Mouse (Mus musculus) embryonic facial prominence, embryonic 11.5 days (tissue): ENCODE data around the gene Dda1. TPM values are rescaled to one million over a fixed set of nuclear protein-coding genes. Genes with fewer than 3 reads are reported as not detected.
A peak's percentile ranks its signal among the peaks of the same experiment; 100 is the strongest.

ENCODE experiments used
- ATAC-seq: fragments of 200-750 bp; cut with Nextera tagmentation; replicated peaks from 2 replicates; pipeline ENCODE4 v1.8.0; 2017; ENCODE audit warnings: low read depth; ENCODE audit not compliant: insufficient number of reproducible peaks, low FRiP score, low TSS enrichment
- DNase-seq: peaks from one replicate; pipeline ENCODE4 v3.0.0-alpha.2; 2015; ENCODE audit warnings: low spot score
- H3K27ac ChIP-seq: fragments of 300-500 bp; sonication (generic); replicated peaks from 2 replicates; pipeline ENCODE4 v1.5.1; 2014; ENCODE audit warnings: mild to moderate bottlenecking, low read depth, low read length, control low read depth
- H3K27me3 ChIP-seq: fragments of 300-500 bp; sonication (generic); 2 replicates; pipeline ENCODE4 v1.6.1; 2014; ENCODE audit warnings: mild to moderate bottlenecking, low read length, moderate library complexity, mixed read lengths; ENCODE audit not compliant: control insufficient read depth, insufficient read depth
- H3K36me3 ChIP-seq: fragments of 300-500 bp; sonication (generic); replicated peaks from 2 replicates; pipeline ENCODE4 v1.6.1; 2014; ENCODE audit warnings: low read depth, mild to moderate bottlenecking, low read length, moderate library complexity, mixed read lengths; ENCODE audit not compliant: control insufficient read depth, insufficient read depth
- H3K4me1 ChIP-seq: fragments of 300-500 bp; sonication (generic); 2 replicates; pipeline ENCODE4 v1.6.1; 2014; ENCODE audit warnings: low read length, mixed read lengths; ENCODE audit not compliant: control insufficient read depth, insufficient read depth
- H3K4me2 ChIP-seq: fragments of 300-500 bp; sonication (generic); 2 replicates; pipeline ENCODE4 v1.6.1; 2014; ENCODE audit warnings: low read depth, mild to moderate bottlenecking, control low read depth, low read length, moderate library complexity
- H3K4me3 ChIP-seq: fragments of 300-500 bp; sonication (generic); 2 replicates; pipeline ENCODE4 v1.5.1; 2014; ENCODE audit warnings: low read depth, low read length, control low read depth
- H3K9ac ChIP-seq: fragments of 300-500 bp; sonication (generic); replicated peaks from 2 replicates; pipeline ENCODE4 v1.6.1; 2014; ENCODE audit warnings: mild to moderate bottlenecking, control low read depth, low read length
- H3K9me3 ChIP-seq: fragments of 300-500 bp; sonication (generic); replicated peaks from 2 replicates; pipeline ENCODE4 v1.6.1; 2016; ENCODE audit warnings: mild to moderate bottlenecking, low read length, inconsistent platforms, mixed read lengths; ENCODE audit not compliant: control insufficient read depth
- WGBS: fragments of 180-500 bp; shearing (Covaris S2); extraction: QIAGEN DNeasy Blood & Tissue Kit; methylation state at CpG from one replicate; pipeline ENCODE4 v1.1.7; 2014; 5-methylcytosine and 5-hydroxymethylcytosine counted together
- polyA plus RNA-seq: library from polyadenylated mRNA; unstranded; fragments of >200 nt; fragmentation: Nextera tagmentation; extraction: Ambion mirVana; gene quantifications from 2 replicates; pipeline ENCODE4 v1.2.1, GENCODE M21; 2014

The Dda1 gene
- polyA plus RNA-seq, 1 experiment from 2014 or later: 105 TPM

DNA sequence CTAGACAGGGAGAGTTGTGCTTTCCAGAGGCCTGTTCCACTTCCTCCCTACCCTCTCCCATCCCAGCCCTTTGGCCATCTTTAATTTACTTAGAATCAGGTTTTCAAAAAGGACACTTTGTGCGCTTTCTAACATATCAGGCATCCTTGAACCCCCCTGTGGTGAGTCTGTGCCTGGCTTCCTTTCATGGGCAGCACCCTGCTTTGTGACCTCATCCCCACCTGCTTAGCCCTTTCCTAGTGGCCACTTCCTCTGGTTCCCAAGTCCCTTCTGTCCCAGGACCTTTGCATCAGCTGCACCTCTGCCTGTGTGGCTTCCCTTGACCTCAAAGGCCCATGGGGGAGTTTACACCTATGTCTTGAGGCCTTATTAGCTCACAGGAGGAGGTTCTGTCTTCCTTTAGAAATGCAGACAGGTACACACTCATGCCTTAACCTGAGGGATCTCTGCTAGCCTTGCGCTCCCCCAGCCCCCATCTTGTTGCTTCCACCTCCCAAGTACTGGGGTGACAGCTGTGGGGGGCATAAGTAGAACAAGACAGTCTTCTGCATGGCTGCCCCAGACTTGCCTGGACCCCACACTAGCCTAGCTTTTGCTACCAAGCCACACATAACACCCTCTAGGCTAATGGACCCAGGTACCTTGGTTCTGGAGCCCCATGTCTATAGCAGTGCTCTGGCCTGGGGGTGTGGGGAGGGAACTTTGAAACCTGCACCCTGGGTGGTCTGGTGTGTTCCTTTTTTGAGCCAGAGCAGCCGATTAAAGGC, 1.3 kb downstream of the Dda1 start:
- no peak for ATAC-seq
- peak overlapping the region; percentile 82 for H3K4me3 ChIP-seq
- no peaks in the 10 kb centered on the region for H3K9me3 ChIP-seq
- H3K9ac ChIP-seq: peak overlapping the region; percentile 75
- no peaks in the 10 kb centered on the region for H3K27me3 ChIP-seq
- peaks cover 7% of the 10 kb centered on the region; the same call in 1 of the 2 replicates for H3K4me1 ChIP-seq
- peak overlapping the region; percentile 67 for H3K4me2 ChIP-seq
- no peak for DNase-seq
- H3K36me3 ChIP-seq: peaks cover 9% of the 10 kb centered on the region; the same call in 1 of the 2 replicates
- WGBS: 90% methylated on average over 3 of the region's 3 CpGs
- no peak overlapping the region for H3K27ac ChIP-seq

DNA sequence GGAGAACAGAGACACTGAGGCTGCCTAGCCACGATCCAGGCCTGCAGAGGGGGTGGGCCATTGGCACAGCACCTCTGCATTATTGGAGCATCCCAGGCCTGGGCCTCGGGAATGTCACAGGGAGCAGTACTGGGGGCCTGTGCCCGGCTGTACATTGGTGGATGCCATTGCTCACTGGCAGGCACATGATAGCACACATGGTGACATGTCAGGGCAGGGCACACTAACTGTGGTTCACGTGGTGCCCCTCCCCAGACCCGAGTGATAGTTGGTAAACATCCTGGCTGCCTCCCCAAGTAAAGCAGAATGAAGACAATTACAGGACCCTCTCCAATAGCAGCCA, 1.9 kb downstream of the Dda1 start:
- Histone ChIP-seq H3K36me3 (peaks cover 9% of the 10 kb centered on the region; the same call in 1 of the 2 replicates), H3K4me1 (peaks cover 7% of the 10 kb centered on the region; the same call in 1 of the 2 replicates), H3K9me3 (no peaks in the 10 kb centered on the region), H3K4me2 (no peak overlapping the region), H3K27ac (no peak overlapping the region), H3K4me3 (no peak overlapping the region), H3K9ac (no peak overlapping the region), H3K27me3 (no peaks in the 10 kb centered on the region)
- ATAC-seq (no peak), DNase-seq (no peak)
- 82% methylated on average over 5 of the region's 5 CpGs for WGBS

DNA sequence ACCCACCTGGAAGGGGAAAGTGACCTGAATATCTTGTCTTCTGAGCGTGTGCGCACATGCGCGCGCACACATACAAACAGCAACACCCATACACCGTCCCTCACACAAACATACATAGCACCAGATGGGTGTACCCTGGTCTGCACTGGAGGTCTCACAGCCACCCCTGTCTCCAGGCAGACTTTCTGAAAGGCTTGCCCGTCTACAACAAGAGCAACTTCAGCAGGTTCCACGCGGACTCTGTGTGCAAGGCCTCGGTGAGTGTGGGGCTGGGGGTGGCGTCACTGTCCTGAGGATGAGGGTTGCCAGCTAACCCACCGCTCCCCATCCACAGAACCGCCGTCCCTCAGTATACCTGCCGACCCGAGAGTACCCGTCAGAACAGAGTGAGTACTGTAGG, 2.9 kb downstream of the Dda1 start:
- 93% methylated on average over 17 of the region's 17 CpGs for WGBS
- peaks cover 9% of the 10 kb centered on the region; the same call in 1 of the 2 replicates for H3K36me3 ChIP-seq

DNA sequence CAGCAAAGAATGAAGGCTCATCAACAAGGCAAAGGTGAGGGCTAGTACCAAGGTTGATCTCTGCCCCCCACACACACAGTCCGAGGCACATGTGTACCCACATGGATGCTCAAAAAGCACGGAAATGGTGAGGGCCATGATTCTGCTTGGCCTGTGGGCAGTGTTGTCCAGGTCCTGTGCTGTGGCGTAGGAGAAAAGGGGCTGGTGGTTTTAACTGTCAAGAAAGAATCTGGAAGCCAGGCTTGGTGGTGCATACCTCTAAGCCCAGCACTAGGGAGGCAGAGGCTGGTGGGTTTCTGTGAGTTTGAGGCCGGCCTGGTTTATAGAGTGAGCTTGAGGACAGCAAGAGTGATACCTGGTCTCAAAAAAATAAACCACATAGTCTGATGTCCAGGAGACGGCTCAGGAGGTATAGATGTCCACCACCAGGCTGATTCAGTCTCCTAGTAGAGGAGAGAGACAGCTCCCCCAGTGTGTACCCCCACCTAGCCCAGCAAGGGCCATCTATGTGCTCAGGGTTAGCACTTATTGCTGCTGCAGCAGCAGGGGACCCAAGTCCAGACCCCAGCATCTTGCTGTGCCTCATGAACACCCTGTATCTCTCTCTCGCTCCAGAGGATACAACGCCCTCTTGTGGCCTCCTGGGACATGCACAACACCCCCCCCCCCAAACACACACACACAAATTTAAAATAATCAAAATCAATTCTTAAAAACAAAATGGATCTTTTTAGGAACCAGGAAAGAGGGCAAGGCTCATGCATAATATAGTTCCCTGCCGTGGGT, 3.8 kb downstream of the Dda1 start:
- no peak overlapping the region for H3K4me3 ChIP-seq
- peaks cover 9% of the 10 kb centered on the region; the same call in 1 of the 2 replicates for H3K36me3 ChIP-seq
- no peaks in the 10 kb centered on the region for H3K9me3 ChIP-seq
- 90% methylated on average over 8 of the region's 8 CpGs for WGBS
- no peak for DNase-seq
- H3K9ac ChIP-seq: no peak overlapping the region
- H3K4me1 ChIP-seq: peaks cover 12% of the 10 kb centered on the region; the same call in 1 of the 2 replicates
- H3K4me2 ChIP-seq: no peak overlapping the region
- H3K27ac ChIP-seq: no peak overlapping the region
- ATAC-seq: no peak
- no peaks in the 10 kb centered on the region for H3K27me3 ChIP-seq

More for the DNA sequence above, 2.9 kb downstream of the Dda1 start:
- Histone ChIP-seq H3K4me3 (no peak overlapping the region), H3K9me3 (no peaks in the 10 kb centered on the region), H3K4me1 (peaks cover 7% of the 10 kb centered on the region; the same call in 1 of the 2 replicates), H3K4me2 (no peak overlapping the region), H3K27ac (no peak overlapping the region), H3K9ac (no peak overlapping the region), H3K27me3 (no peaks in the 10 kb centered on the region)
- ATAC-seq (no peak), DNase-seq (no peak)

DNA sequence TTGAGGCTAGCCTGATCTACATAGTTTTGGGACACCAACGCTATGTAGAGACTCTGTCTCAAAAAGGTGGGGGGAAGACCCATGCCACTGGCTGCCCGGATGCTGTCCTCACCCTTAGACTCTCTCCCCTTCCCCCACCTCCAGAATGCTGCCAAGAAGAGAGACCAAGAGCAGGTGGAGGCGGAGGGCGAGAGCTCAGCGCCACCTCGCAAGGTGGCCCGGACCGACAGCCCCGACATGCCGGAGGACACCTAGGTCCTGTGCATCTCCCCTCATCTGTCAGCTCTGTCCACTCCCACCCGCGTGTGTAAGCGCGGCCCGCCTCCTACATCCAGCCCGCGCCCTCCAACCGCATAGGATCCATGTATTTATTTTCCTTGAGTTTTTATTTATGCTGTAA, 5.3 kb downstream of the Dda1 start:
- Histone ChIP-seq H3K4me3 (no peak overlapping the region), H3K9me3 (no peaks in the 10 kb centered on the region), H3K4me2 (no peak overlapping the region), H3K27ac (no peak overlapping the region), H3K4me1 (peaks cover 12% of the 10 kb centered on the region; the same call in 1 of the 2 replicates), H3K36me3 (peaks cover 9% of the 10 kb centered on the region; the same call in 1 of the 2 replicates), H3K27me3 (no peaks in the 10 kb centered on the region), H3K9ac (no peak overlapping the region)
- WGBS: 96% methylated on average over 16 of the region's 18 CpGs
- ATAC-seq (no peak), DNase-seq (no peak)

- H3K9ac ChIP-seq: no peak overlapping the region; the same call in 1 of the 2 replicates
- H3K27me3 ChIP-seq: no peaks in the 10 kb centered on the region
- WGBS: 88% methylated on average over 25 of the region's 25 CpGs
- H3K36me3 ChIP-seq: peaks cover 9% of the 10 kb centered on the region; the same call in 1 of the 2 replicates
- no peak for ATAC-seq
- H3K9me3 ChIP-seq: no peaks in the 10 kb centered on the region
- H3K4me1 ChIP-seq: peaks cover 7% of the 10 kb centered on the region; the same call in 1 of the 2 replicates
- no peak overlapping the region for H3K4me3 ChIP-seq
- H3K27ac ChIP-seq: no peak overlapping the region
- H3K4me2 ChIP-seq: no peak overlapping the region
- no peak for DNase-seq
These were observed 6.0 kb downstream of the Dda1 start for GRCm38 (mm10) chr8:71474785-71475701.

GRCm38 (mm10) chr8:71475702-71476075, 6.7 kb downstream of the Dda1 start:
- Histone ChIP-seq H3K4me3 (peak overlapping the region; percentile 52), H3K4me2 (peak overlapping the region; percentile 86), H3K27ac (no peak overlapping the region), H3K4me1 (peaks cover 5% of the 10 kb centered on the region; the same call in 1 of the 2 replicates), H3K36me3 (peaks cover 9% of the 10 kb centered on the region; the same call in 1 of the 2 replicates), H3K27me3 (no peaks in the 10 kb centered on the region), H3K9me3 (no peaks in the 10 kb centered on the region), H3K9ac (peak overlapping the region; percentile 73)
- 0 out of 2 replicates have a peak, but pooled peaks have one; percentile 4 for ATAC-seq
- DNase-seq: no peak
- 30% methylated on average over 4 of the region's 4 CpGs for WGBS
